Mouse (Mus musculus) cortical plate, adult 2 months (tissue): ENCODE results near the gene Alkbh6.
A peak's percentile ranks its signal among the peaks of the same experiment; 100 is the strongest.

Experiments
- CTCF ChIP-seq: fragments of 200-500 bp; IDR thresholded peaks from 2 replicates; pipeline ENCODE4 v1.5.1; 2011; ENCODE audit warnings: mild to moderate bottlenecking, control low read depth, low read length; ENCODE audit not compliant: insufficient read depth; ENCODE audit errors: extremely low read depth
- POLR2A ChIP-seq: fragments of 200-500 bp; IDR thresholded peaks from 2 replicates; pipeline ENCODE4 v1.6.1; 2011; ENCODE audit warnings: mild to moderate bottlenecking, low read length, control low read depth; ENCODE audit not compliant: insufficient read depth; ENCODE audit errors: extremely low read depth

DNA sequence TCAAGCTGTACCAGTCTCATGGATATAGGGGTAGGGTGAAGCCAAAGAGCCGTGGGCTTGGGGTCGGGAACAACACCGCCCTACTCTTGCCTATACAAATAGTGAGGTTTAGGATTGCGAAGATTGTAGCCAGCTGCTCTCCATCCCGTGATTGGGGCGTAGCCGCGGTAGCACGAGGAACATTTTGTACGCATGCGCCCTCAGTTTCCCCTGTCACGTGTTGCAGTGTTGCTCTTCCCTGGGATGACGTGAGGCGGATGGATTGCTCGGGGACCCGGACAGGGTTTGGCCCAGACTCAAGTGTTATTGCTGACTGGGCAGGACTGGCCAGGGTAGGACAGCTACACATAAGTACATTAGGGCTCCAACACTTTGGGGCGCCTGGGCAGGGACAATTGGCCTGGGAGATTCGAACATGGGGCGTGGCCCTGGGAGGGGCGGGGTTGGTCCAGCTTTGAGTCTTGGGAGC is 27.8 kb upstream of the Alkbh6 start:
- TF ChIP-seq POLR2A (peak; percentile 79), CTCF (no peak)
